Mouse (Mus musculus) heart, postnatal 36 days (tissue): ENCODE measurements at regions not wholly inside any gene's neighbourhood (a gene's known extent, or its start where the extent isn't known, plus 50 kb on each side); places are given as distances from the start of the nearest gene placed in this dataset.
A peak's percentile ranks its signal among the peaks of the same experiment; 100 is the strongest.

Experiments used
- DNase-seq, 2 experiments: peaks; one replicate each; pipeline ENCODE4 v3.0.0; 2021 to 2022
- intact Hi-C: fragments of 180-260 bp; cut with DNase I; formaldehyde crosslinking; loops from one replicate; pipeline ENCODE4 v1.15.1; 2025

DNA sequence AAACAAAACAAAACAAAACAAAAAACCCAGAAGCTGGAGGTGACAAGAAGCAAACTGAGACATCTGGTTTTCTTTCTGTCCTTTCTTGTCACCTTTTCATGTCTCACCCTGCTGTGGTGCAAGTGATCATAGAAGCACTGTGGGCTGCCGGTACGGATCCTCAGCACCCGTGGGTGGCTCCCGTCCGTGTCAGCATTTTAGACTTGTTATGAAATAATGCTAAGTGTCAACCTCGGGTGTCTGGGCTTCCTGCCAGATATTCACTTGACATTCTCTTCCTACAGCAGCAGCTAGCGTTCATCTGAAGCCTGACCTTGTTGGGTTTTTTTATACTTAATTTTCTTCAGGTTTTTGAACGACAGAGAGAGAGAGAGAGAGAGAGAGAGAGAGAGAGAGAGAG lies 404.7 kb downstream of the Pla2g4a start:
- intact Hi-C loops = no loop called here
- peak; percentile 10 to 18 for DNase-seq

DNA sequence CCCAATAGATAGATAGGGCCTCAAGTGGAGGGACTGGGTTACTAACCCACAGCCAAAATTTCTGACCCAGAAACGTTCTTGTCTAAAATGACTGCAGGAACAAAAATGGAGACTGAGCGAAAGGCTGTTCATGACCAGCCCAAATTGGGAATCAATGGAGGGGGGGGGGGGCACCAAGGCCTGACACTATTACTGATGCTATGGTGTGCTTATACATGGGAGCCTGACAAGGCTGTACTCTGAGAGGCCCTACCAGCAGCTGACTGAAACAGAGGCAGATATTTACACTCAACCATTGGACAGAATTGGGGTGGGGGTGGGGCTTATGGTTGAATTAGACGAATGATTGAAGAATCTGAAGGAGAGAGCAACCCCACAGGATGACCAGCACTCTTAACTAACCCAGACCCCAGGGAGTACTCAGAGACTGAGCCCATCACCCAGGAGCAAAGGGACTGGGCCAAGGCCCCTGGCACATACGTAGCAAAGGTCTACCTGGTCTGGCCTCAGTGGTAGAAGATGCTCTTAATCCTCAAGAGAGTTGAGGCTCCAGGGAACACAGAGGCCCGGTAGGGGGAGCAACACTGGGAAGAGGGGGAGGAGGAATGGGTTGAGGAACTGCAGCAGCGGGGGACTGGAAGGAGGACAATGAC lies 405.6 kb downstream of the Pla2g4a start:
- intact Hi-C loops = no loop called here
- no peak for DNase-seq

DNA sequence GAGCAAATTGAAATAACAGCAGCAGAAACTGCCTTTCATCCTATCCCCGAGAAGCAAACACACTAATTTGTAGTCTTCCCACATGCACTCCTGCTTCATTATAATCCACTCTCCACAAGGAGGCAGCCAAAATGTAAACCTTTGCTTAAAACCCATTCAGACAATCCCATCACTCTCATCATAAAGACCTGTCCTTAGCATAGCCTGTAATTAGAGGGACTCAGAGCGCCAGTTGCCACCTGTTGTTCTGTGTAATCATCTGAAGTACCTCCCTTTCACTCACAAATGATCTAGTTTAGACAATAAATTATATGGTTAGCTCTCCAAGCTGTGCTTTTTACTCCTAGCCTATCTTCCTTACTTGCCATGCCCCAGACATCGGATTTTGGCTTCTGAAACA lies 415.0 kb downstream of the Pla2g4a start:
- DNase-seq = no peak
- intact Hi-C loops = loop anchor here (10.0 kb wide), 1 partner anchor 171 kb away; no protein-coding TSS in a partner anchor

DNA sequence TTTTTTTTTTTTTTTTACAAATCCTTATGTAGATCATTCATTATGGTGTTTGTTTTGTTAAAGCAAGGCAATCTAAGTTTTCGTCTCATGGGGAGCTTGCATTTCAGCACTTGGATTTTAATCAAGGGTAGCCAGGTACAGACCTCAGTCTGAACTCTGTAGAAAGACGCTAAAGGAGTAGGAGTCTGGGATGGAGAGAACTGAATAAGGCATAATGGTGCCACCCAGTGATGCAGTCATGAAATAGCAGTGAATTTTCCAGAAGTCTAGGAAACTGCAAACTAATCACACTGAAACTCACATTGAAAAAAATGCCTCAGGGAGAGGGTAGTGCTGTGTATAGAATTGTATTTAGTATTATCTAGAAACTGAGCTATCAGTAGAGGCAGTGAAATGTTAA lies 419.7 kb downstream of the Pla2g4a start:
- intact Hi-C loops = loop anchor here (10.0 kb wide), 1 partner anchor 167 kb away; no protein-coding TSS in a partner anchor
- no peak for DNase-seq

DNA sequence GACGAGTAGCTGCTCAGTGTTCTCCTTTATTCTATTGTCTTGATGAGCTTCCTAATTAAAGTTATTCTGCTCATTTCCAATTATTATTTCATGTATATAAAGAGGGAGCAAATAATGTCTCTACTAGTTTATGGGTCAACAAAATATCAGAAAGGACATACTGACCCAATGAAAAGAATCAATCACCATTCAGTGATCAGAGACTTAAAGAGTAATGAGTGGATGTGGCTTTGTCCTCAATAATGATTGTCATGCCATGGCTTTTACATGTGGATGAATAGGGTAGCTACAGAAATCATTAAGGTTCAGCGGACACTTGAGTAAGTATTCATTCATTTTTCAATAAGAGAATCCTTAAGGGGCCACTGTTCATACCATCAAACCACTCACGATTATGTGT lies 427.4 kb downstream of the Pla2g4a start:
- intact Hi-C loops = no loop called here
- no peak for DNase-seq
